Mouse (Mus musculus) left cerebral cortex, adult 2 months (tissue): ENCODE measurements around the gene Srek1. TPM values are rescaled to one million over a fixed set of nuclear protein-coding genes. Genes with fewer than 3 reads are reported as not detected.

Experiments used
- DNase-seq, 2 experiments: peaks; one replicate each; pipeline ENCODE4 v3.0.0; 2021 to 2022; ENCODE audit warnings: low spot score in 2 of 2, mixed read lengths in 1 of 2; ENCODE audit errors: extremely low spot score in 1 of 2
- H3K27ac ChIP-seq: fragments of 200-600 bp; 2 replicates; pipeline ENCODE4 v1.8.1; 2022
- H3K4me3 ChIP-seq: fragments of 200-600 bp; 2 replicates; pipeline ENCODE4 v1.8.1; 2022
- CTCF ChIP-seq: fragments of 200-600 bp; IDR thresholded peaks from 2 replicates; pipeline ENCODE4 v1.8.1; 2022; ENCODE audit warnings: antibody characterized with exemption, mild to moderate bottlenecking, moderate library complexity
- intact Hi-C: fragments of 180-260 bp; cut with DNase I; formaldehyde crosslinking; loops from one replicate; pipeline ENCODE4 v1.15.1; 2025
- long read RNA-seq, 2 experiments: library from polyadenylated mRNA; stranded (forward); transcript quantifications; one replicate each; pipeline ENCODE4 v2.0.0; 2021; ENCODE audit warnings: borderline mapping rate in 2 of 2
- total RNA-seq, 2 experiments: library from RNA; stranded (reverse); gene quantifications; 2 replicates each; pipeline ENCODE4 v1.2.3; 2021

The Srek1 gene
- total RNA-seq = 10 to 100 TPM; 74.8 to 80.2 TPM
- long read RNA-seq, experiment 1, transcript Srek1-201 (12 exons, 3,934 nt) = major isoform, 32 of 49 reads
- long read RNA-seq, experiment 1, partial matches to known transcripts = 2 of 49 reads
- long read RNA-seq, experiment 1, other reads (novel, unspliced or antisense) = 15 of 49 reads
- long read RNA-seq, experiment 2, transcript Srek1-201 (12 exons, 3,934 nt) = major isoform, 25 of 43 reads
- long read RNA-seq, experiment 2, partial matches to known transcripts = 5 of 43 reads
- long read RNA-seq, experiment 2, other reads (novel, unspliced or antisense) = 11 of 43 reads

GRCm38 (mm10) chr13:103774119-103774757 lies at the start of gene Srek1:
TSS of gene Srek1 (minus strand) at chr13:103774608.
- peak within 1 kb of the TSS; percentile 95 for H3K27ac ChIP-seq
- no peak for TF ChIP-seq CTCF
- DNase-seq = peak; percentile 96 to 97
- peak within 1 kb of the TSS; percentile 88 for H3K4me3 ChIP-seq
- intact Hi-C loops = loop anchor here (5.0 kb wide), 1 partner anchor 333 kb away; the partner anchor contains the start of genes Nln and Sgtb

DNA sequence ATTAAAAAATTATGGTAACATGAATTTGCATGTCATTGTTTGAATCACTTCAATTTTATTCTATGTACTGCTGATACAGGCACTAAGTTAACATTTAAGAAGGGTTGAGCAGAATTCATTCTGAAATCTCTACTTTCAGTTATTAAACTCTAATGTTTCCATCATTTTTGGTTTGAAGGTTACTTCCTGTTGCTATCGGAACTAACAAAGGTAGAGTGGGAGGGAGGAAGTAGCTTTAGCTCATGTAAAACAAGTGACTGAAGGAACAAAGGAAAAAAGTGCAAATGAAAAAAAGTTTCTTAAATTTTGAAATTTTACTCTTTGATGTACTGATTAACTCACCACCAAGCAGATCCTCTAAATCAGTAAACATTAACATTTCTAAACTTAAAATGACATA lies 47.9 kb upstream of the Srek1 start:
- no peak for DNase-seq
- TF ChIP-seq CTCF = no peak
- H3K27ac ChIP-seq = no peak overlapping the region
- H3K4me3 ChIP-seq = no peak overlapping the region
- intact Hi-C loops = no loop called here

DNA sequence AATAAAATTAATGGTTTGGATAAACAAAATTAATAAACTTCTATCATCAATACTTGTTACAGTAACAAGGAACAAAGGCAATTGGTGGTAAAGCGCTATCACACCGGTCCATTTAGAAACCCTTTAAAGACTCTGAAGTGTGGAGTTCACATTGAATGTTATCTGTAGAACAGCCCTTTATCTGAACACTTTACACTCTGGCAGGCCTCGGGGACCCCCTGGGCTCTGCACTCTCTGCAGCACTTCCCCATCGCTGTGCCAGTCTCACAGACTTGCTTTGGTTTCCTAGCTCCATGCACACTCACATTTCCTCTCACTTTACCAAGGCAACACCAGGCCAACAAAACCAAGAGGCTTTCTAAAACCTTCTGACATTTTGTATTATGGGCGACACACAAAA lies 45.0 kb upstream of the Srek1 start:
- DNase-seq = no peak
- intact Hi-C loops = no loop called here
- Histone ChIP-seq H3K27ac (no peak overlapping the region), H3K4me3 (no peak overlapping the region)
- TF ChIP-seq CTCF = no peak

DNA sequence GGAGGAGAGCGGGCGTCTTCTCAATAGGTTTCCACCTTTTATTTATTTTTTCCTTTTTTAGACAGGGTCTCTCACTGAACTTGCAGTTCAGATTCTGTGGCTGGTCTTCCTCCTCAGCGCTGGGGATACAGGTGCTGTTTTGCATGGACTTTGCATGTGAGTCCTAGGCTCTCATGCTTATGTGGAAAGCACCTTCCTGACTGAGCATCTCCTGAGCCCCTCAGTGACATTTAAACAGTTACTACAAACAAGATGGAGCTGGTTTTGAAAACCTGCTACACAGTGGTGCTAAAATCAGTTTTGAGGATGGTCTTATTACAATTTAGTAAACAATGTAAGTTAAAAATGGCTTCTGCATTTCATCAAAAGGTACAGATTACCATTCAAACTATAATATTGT lies 43.5 kb upstream of the Srek1 start:
- DNase-seq = no peak
- no peak overlapping the region for H3K27ac ChIP-seq
- no peak for TF ChIP-seq CTCF
- intact Hi-C loops = no loop called here
- no peak overlapping the region for H3K4me3 ChIP-seq

GRCm38 (mm10) chr13:103807464-103807863 lies 33.1 kb upstream of the Srek1 start:
- intact Hi-C loops = no loop called here
- DNase-seq = no peak
- no peak for TF ChIP-seq CTCF
- Histone ChIP-seq H3K27ac (no peak overlapping the region), H3K4me3 (no peak overlapping the region)

GRCm38 (mm10) chr13:103806210-103806851 lies 31.9 kb upstream of the Srek1 start:
- intact Hi-C loops = no loop called here
- peak; percentile 28 to 32 for DNase-seq
- H3K4me3 ChIP-seq = no peak overlapping the region
- no peak overlapping the region for H3K27ac ChIP-seq
- TF ChIP-seq CTCF = no peak

- H3K27ac ChIP-seq = no peak overlapping the region
- TF ChIP-seq CTCF = no peak
- no peak for DNase-seq
- no peak overlapping the region for H3K4me3 ChIP-seq
- intact Hi-C loops = no loop called here
Measured at GRCm38 (mm10) chr13:103803721-103804120, 29.3 kb upstream of the Srek1 start.

DNA sequence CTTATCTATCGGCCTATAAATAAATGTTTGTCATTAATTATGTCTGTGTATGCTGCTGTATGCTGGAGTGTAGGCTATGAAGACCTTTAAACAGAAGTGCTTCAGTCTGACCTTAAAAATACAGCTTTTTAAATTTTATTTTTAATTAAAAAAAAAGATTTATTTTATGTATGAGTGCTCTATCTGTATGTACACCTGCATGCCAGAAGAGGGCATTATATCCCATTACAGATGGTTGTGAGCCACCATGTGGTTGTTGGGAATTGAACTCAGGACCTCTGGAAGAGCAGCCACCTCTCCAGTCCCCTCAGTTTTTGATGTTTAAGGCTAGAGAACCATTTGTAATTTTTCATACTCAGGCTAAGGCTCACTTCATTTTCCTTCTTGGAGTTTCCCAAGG lies 26.6 kb upstream of the Srek1 start:
- Histone ChIP-seq H3K27ac (no peak overlapping the region), H3K4me3 (no peak overlapping the region)
- intact Hi-C loops = no loop called here
- no peak for DNase-seq
- TF ChIP-seq CTCF = no peak; the same call in 1 of the 2 replicates

- no peak for TF ChIP-seq CTCF
- Histone ChIP-seq H3K27ac (no peak overlapping the region), H3K4me3 (no peak overlapping the region)
- no peak for DNase-seq
- intact Hi-C loops = no loop called here
Measured at GRCm38 (mm10) chr13:103794688-103795543, 20.5 kb upstream of the Srek1 start.

GRCm38 (mm10) chr13:103779922-103780585 lies 5.6 kb upstream of the Srek1 start:
- peak; percentile 87 for TF ChIP-seq CTCF
- intact Hi-C loops = loop anchor here (1.0 kb wide), 1 partner anchor 77 kb away; no protein-coding TSS in a partner anchor
- Histone ChIP-seq H3K4me3 (no peak overlapping the region), H3K27ac (no peak overlapping the region)
- peak in 1 of 2 experiments; percentile 33 for DNase-seq

GRCm38 (mm10) chr13:103777126-103777525 lies 2.7 kb upstream of the Srek1 start:
- H3K27ac ChIP-seq = no peak overlapping the region
- intact Hi-C loops = no loop called here
- no peak overlapping the region for H3K4me3 ChIP-seq
- no peak for DNase-seq
- TF ChIP-seq CTCF = no peak
